Mouse (Mus musculus): Measurements from ENCODE around the gene Cd47. TPM values are rescaled to one million over a fixed set of nuclear protein-coding genes. Genes with fewer than 3 reads are reported as not detected.
"Not testable (repeated sequence)": the region's sequence is repeated elsewhere in the genome, so short reads cannot be mapped to it uniquely, and the experiment has no call there.

The Cd47 gene
- polyA plus RNA-seq, 1 experiment from 2014 or later = 96.3 TPM

DNA sequence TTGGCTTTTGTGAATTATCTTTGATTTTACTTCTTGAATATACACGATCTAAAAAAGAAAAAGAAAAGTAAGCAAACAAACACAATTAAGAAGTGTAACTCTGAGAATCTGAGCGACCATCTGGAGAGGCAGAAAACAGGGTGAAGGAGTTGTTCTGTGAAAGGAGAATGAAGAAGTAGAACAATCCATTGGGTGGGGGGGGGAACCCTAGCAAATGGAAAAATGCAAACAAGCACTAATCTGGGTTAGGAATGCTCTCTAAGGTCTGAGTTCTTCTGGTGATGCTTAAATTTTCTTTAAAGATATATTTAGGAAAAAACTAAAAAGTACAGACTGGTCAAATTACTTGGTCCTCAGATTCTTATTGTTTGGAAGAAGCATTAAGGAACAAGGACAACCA lies 11.6 kb downstream of the Cd47 start:
- Histone ChIP-seq H3K4me2 (no peak overlapping the region), H3K4me1 (ENCODE audit: insufficient read depth) (no peaks in the 10 kb centered on the region), H3K4me3 (ENCODE audit: low read depth, low read length) (no peak overlapping the region), H3K27me3 (ENCODE audit: insufficient read depth, low read length) (no peaks in the 10 kb centered on the region), H3K9ac (no peak overlapping the region), H3K9me3 (ENCODE audit: low read depth, low read length) (no peaks in the 10 kb centered on the region), H3K36me3 (ENCODE audit: insufficient read depth) (no peaks in the 10 kb centered on the region), H3K27ac (ENCODE audit: low read depth) (no peak overlapping the region)
- WGBS = 60% methylated on average over 2 of the region's 2 CpGs
- no peak for TF ChIP-seq CTCF (IDR thresholded peaks at IDR 0.05; ENCODE audit: low read depth)
- no peak for DNase-seq
- ATAC-seq (ENCODE audit: insufficient read depth) = no peak

DNA sequence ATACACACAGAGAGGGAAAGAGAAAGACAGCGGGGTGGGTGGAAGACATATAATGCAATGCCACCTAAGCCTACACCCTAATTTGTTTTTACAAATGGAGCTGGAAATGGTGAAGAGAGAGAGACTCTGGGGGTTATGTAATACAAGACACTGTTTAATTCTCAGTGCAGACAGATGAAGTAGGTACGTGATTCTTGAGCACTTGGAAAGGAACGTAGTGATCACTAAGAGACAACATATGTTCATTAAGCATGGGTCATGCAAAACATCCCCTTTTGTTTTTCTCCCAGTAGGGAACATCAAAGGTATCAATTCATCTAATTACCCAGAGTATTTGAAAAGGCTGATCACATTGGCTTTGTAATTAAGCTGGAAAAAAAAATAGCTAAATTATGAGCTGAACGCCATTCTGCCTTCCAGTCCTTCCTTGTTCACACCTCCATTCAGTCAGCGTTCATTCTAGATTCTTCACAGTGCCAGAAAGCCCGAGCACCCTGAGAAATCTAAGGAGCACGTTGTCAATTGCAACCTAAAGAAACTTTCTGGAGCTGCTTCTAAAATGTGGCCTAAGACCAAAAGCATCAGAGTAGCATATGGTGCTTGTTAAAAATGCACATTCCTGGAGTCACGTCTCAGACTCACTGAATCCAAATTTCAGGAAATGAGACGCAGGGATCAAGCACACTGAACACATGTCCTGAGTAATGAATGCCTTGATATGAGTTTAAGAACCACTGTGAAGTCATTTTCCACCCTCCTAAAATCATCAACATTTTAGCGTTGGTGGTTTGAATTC lies 12.7 kb downstream of the Cd47 start:
- Histone ChIP-seq H3K4me1 (ENCODE audit: insufficient read depth) (no peaks in the 10 kb centered on the region), H3K27me3 (ENCODE audit: insufficient read depth, low read length) (no peaks in the 10 kb centered on the region), H3K4me2 (no peak overlapping the region), H3K36me3 (ENCODE audit: insufficient read depth) (no peaks in the 10 kb centered on the region), H3K4me3 (ENCODE audit: low read depth, low read length) (no peak overlapping the region), H3K9ac (no peak overlapping the region), H3K27ac (ENCODE audit: low read depth) (no peak overlapping the region), H3K9me3 (ENCODE audit: low read depth, low read length) (no peaks in the 10 kb centered on the region)
- peak; percentile 57 for DNase-seq
- ATAC-seq (ENCODE audit: insufficient read depth) = peak; percentile 65
- TF ChIP-seq CTCF (IDR thresholded peaks at IDR 0.05; ENCODE audit: low read depth) = no peak
- WGBS = 58% methylated on average over 10 of the region's 10 CpGs

DNA sequence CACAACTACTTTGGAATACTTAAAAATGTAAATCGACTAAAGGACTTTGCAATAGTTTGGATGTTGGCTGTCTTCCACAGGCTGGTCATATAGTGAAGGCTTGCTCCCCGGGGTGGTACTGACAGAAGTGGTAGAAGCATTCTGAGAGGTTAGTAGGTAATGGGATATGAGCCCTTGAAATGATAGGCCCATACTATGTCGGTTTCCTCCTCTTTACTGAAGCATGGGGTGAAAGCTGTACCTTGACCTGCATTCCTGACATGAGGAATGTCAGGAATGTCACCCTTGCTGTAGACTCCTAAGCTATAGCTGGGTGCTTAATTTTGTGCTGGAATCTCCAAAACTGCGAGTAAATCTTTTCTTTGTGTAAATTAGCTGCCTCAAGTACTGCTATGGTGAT lies 14.1 kb downstream of the Cd47 start:
- no peaks in the 10 kb centered on the region for H3K4me1 ChIP-seq (ENCODE audit: insufficient read depth)
- DNase-seq (peak; percentile 34), ATAC-seq (ENCODE audit: insufficient read depth) (peak; percentile 70; the same call in 1 of the 2 replicates)
- H3K4me2 ChIP-seq = no peak overlapping the region
- H3K27ac ChIP-seq (ENCODE audit: low read depth) = no peak overlapping the region
- H3K36me3 ChIP-seq (ENCODE audit: insufficient read depth) = no peaks in the 10 kb centered on the region
- WGBS = 44% methylated on average over 4 of the region's 4 CpGs
- H3K27me3 ChIP-seq (ENCODE audit: insufficient read depth, low read length) = no peaks in the 10 kb centered on the region
- no peaks in the 10 kb centered on the region for H3K9me3 ChIP-seq (ENCODE audit: low read depth, low read length)
- no peak overlapping the region for H3K4me3 ChIP-seq (ENCODE audit: low read depth, low read length)
- no peak for TF ChIP-seq CTCF (IDR thresholded peaks at IDR 0.05; ENCODE audit: low read depth)
- H3K9ac ChIP-seq = no peak overlapping the region

DNA sequence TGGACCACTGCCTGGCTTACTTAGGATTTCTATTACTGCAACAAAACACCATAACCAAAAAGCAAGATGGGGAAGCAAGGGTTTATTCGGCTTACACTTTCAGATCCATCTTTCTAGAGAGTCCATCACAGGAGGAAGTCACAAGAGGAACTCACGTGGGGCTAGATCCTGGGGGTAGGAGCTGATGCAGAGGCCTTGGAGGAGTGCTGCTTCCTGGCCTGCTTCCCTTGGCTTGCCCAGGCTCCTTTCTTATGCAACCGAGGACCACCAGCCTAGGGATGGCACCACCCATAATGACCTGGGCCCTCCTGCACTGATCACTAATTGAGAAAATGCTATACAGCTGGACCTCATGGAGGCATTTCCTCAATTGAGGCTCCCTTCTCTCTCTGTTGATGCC lies 16.6 kb downstream of the Cd47 start:
- DNase-seq (no peak), ATAC-seq (ENCODE audit: insufficient read depth) (no peak)
- 85% methylated on average over 3 of the region's 3 CpGs for WGBS
- Histone ChIP-seq H3K4me1 (ENCODE audit: insufficient read depth) (no peaks in the 10 kb centered on the region), H3K4me2 (no peak overlapping the region), H3K9ac (no peak overlapping the region), H3K36me3 (ENCODE audit: insufficient read depth) (no peaks in the 10 kb centered on the region), H3K27me3 (ENCODE audit: insufficient read depth, low read length) (no peaks in the 10 kb centered on the region), H3K9me3 (ENCODE audit: low read depth, low read length) (no peaks in the 10 kb centered on the region), H3K4me3 (ENCODE audit: low read depth, low read length) (no peak overlapping the region), H3K27ac (ENCODE audit: low read depth) (no peak overlapping the region)
- no peak for TF ChIP-seq CTCF (IDR thresholded peaks at IDR 0.05; ENCODE audit: low read depth)

DNA sequence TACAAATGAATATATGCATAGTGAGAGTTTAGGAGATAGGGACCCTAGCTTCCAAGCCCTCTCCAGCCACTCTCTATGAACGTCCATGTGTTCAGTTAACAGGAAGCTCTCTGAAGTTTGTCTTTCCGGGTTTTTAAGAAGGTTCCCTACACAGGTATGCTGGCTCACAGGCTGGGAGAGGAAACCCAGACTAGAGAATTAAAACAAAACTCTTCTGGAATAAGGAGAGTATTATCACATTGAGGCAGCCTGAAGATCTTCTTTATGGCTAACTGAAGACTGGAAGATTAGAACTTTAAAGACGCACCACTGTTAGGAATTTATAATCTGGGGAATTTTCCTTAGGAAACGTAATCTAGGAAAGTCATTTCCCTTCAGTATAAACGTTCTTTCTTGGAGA lies 17.8 kb downstream of the Cd47 start:
- no peaks in the 10 kb centered on the region for H3K36me3 ChIP-seq (ENCODE audit: insufficient read depth)
- WGBS = 70% methylated on average over 5 of the region's 5 CpGs
- no peak for ATAC-seq (ENCODE audit: insufficient read depth)
- no peak overlapping the region for H3K4me3 ChIP-seq (ENCODE audit: low read depth, low read length)
- H3K27me3 ChIP-seq (ENCODE audit: insufficient read depth, low read length) = no peaks in the 10 kb centered on the region
- no peaks in the 10 kb centered on the region for H3K4me1 ChIP-seq (ENCODE audit: insufficient read depth)
- H3K9ac ChIP-seq = no peak overlapping the region
- H3K4me2 ChIP-seq = no peak overlapping the region
- no peak for DNase-seq
- no peaks in the 10 kb centered on the region for H3K9me3 ChIP-seq (ENCODE audit: low read depth, low read length)
- TF ChIP-seq CTCF (IDR thresholded peaks at IDR 0.05; ENCODE audit: low read depth) = no peak
- H3K27ac ChIP-seq (ENCODE audit: low read depth) = no peak overlapping the region

DNA sequence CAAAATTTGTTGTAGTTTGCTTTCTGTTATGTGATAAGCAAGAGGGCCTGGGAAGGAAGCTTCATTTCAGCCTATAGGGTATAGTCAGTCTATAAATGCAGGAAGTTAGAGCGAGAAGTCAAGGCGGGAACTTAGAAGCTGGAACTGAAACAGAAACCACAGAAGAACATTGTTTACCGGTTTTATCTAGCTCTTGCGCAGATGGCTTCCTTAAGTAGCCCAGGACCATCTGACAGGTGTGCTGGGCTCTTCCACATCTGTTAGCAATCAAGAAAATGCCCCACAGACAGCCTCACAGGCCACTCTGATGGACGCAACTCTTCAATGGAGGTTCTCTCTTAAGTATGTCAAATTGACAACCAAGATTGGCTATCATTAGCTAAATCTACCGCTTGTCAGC lies 18.3 kb downstream of the Cd47 start:
- Histone ChIP-seq H3K4me3 (ENCODE audit: low read depth, low read length) (no peak overlapping the region), H3K9me3 (ENCODE audit: low read depth, low read length) (no peaks in the 10 kb centered on the region), H3K27me3 (ENCODE audit: insufficient read depth, low read length) (no peaks in the 10 kb centered on the region), H3K4me2 (no peak overlapping the region), H3K36me3 (ENCODE audit: insufficient read depth) (no peaks in the 10 kb centered on the region), H3K4me1 (ENCODE audit: insufficient read depth) (no peaks in the 10 kb centered on the region), H3K9ac (no peak overlapping the region), H3K27ac (ENCODE audit: low read depth) (no peak overlapping the region)
- DNase-seq = no peak
- no peak for ATAC-seq (ENCODE audit: insufficient read depth)
- 51% methylated on average over 6 of the region's 6 CpGs for WGBS
- no peak for TF ChIP-seq CTCF (IDR thresholded peaks at IDR 0.05; ENCODE audit: low read depth)

DNA sequence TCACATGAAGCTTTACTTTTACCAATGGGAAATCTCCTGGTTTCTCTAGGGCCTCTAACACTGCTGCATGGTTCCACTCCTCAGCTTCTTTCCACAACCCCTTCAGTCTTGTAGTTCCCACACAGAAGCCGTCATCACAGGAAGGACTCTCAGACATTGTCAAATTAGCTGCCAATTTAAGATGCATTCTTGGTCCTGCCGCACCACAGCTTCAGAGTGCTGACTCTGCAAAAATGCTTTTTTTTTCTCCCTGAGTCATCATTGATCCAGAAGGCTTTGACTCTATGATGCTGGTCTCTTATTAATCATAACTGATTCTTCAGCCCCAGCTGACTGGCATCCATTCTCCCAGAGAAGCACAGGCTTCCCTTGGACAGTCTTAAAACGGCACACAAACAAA lies 19.2 kb downstream of the Cd47 start:
- Histone ChIP-seq H3K4me1 (ENCODE audit: insufficient read depth) (no peaks in the 10 kb centered on the region), H3K9me3 (ENCODE audit: low read depth, low read length) (no peaks in the 10 kb centered on the region), H3K27me3 (ENCODE audit: insufficient read depth, low read length) (no peaks in the 10 kb centered on the region), H3K36me3 (ENCODE audit: insufficient read depth) (no peaks in the 10 kb centered on the region), H3K9ac (no peak overlapping the region), H3K27ac (ENCODE audit: low read depth) (no peak overlapping the region), H3K4me3 (ENCODE audit: low read depth, low read length) (no peak overlapping the region), H3K4me2 (no peak overlapping the region)
- DNase-seq = no peak
- TF ChIP-seq CTCF (IDR thresholded peaks at IDR 0.05; ENCODE audit: low read depth) = no peak
- no peak for ATAC-seq (ENCODE audit: insufficient read depth)
- 62% methylated on average over 3 of the region's 3 CpGs for WGBS

DNA sequence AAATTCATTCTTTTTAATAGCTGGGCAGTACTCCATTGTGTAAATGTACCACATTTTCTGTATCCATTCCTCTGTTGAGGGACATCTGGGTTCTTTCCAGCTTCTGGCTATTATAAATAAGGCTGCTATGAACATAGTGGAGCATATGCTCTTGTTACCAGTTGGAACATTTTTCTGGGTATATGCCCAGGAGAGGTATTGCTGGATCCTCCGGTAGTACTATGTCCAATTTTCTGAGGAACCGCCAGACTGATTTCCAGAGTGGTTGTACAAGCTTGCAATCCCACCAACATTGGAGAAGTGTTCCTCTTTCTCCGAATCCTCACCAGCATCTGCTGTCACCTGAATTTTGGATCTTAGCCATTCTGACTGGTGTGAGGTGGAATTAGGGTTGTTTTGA lies 30.6 kb downstream of the Cd47 start:
- ATAC-seq (ENCODE audit: insufficient read depth); H3K27ac ChIP-seq (ENCODE audit: low read depth): not testable (repeated sequence)
- 93% methylated on average over 3 of the region's 3 CpGs for WGBS

More for the DNA sequence above, 30.6 kb downstream of the Cd47 start:
- H3K27me3 ChIP-seq (ENCODE audit: insufficient read depth, low read length); H3K4me2 ChIP-seq; DNase-seq; H3K9ac ChIP-seq; H3K4me1 ChIP-seq (ENCODE audit: insufficient read depth); H3K9me3 ChIP-seq (ENCODE audit: low read depth, low read length); H3K4me3 ChIP-seq (ENCODE audit: low read depth, low read length); H3K36me3 ChIP-seq (ENCODE audit: insufficient read depth): not testable (repeated sequence)
